Mouse (Mus musculus) ovary, postnatal 14 days (tissue): ENCODE measurements around the gene Ankrd1.

Source experiments
- DNase-seq: peaks from one replicate; pipeline ENCODE4 v3.0.0; 2022; ENCODE audit warnings: low spot score

Ankrd1 gene

DNA sequence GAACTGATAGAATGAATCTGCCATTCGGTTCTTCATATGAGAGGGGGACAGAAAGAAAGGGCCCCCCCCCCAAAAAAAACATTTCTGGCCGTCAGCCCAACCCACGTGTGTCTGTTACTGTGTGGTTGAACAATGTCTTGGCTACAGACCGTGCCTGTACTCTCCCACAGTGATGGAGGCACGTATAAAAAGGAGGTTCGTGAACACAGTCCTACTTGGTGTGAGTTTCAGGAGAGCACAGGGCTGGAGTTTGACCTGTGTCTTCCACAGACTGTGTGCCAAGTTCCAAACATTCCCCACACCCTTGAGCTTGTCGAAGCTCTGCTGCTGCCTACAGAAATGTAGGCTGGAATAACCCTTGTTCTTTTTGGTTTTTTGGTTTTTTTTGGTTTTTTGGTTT, 9.4 kb downstream of the Ankrd1 start:
- no peak for DNase-seq

- no peak for DNase-seq
Observed at GRCm38 (mm10) chr19:36109318-36109944, 10.5 kb downstream of the Ankrd1 start.

DNA sequence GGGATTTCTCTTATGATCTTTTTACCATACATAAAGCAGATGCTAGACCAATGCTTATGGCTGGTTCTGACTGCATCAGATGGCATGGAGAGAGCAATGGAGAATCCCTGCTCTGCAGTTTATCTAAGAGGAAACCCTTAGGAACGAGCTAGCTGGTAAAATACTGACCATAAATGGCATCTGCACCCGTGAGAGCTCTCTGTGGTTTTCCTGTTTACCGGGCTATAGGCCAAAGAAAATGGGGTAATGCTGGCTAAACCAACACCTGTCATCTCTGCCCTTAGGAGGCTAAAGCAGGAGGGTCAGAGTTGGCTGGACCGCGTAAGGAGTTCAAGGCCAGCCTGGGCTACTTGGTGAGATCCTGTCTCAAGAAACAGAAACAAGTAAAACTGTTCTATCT, 16.0 kb downstream of the Ankrd1 start:
- no peak for DNase-seq

DNA sequence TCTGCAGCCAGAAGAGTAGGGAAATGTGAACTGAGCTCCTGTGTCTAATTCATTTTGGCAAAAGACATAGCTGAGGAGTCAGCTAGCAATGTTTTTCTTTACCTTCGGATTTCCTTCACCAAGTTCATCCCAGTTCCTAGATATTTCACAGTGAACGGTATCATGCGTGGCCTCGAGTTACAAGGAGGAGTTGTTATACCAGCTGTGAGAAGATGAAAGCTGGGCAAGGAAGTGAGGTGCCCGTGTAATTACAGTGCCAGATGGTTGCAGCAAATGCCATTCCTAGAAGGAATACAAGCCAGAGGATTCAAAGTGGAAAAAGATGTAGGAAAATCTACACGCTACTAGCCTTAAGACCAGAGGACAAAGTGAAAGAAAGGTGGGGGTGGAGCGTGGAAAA, 21.0 kb downstream of the Ankrd1 start:
- no peak for DNase-seq

- DNase-seq: no peak
Observed at GRCm38 (mm10) chr19:36098265-36098664, 21.6 kb downstream of the Ankrd1 start.

GRCm38 (mm10) chr19:36097194-36097593, 22.7 kb downstream of the Ankrd1 start:
- DNase-seq: no peak

- DNase-seq: no peak
Observed at GRCm38 (mm10) chr19:36090781-36091180, 29.1 kb downstream of the Ankrd1 start.

DNA sequence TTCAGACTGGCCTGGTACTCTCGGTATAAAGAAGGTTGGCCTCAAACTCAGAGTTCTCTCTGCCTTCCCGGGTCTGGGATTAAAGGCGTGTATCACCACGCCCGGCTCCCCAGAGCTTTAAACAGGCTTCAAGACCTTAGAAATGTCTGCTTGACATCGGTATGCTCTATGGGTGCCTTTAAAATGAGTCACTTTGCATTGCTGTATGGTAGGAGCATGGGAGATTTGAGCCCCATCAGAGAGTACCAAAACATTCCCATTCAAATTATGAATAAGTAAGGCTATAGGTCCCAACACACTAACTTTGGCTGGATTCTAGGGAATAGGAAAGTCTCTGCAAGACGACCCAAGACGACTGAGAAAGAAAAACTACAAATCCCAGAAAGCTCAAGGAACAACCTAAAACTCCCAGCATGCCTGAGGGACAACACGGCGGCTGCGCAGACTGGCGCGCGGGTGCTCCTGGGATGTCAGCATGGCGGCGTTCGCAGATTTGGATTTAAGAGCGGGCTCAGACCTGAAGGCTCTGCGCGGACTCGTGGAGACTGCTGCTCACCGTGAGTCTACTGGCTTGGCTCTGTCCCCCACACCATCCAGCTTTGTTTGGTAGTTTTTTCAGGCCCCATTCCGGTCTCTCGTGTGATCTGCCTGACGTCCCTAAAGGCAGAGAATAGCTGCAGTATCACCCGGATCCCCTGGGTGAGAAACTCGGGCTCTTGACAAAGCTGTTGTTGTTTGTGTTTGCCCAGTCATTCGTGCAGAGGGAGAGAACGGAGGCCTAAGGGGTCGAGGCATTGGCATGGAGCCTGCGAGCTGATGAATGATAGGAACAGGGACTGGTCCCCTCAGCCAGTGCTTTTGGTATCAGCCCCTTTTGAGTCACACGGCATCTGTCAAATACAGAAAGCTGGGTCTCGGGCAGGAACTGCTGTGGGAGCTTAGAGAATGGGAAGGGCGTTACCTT, 36.4 kb downstream of the Ankrd1 start, which contains the start of gene Rpp30:
Gene Rpp30, plus strand, starts transcription at position 455 of the 964 bp plus-strand sequence.
- peak; percentile 60 for DNase-seq

DNA sequence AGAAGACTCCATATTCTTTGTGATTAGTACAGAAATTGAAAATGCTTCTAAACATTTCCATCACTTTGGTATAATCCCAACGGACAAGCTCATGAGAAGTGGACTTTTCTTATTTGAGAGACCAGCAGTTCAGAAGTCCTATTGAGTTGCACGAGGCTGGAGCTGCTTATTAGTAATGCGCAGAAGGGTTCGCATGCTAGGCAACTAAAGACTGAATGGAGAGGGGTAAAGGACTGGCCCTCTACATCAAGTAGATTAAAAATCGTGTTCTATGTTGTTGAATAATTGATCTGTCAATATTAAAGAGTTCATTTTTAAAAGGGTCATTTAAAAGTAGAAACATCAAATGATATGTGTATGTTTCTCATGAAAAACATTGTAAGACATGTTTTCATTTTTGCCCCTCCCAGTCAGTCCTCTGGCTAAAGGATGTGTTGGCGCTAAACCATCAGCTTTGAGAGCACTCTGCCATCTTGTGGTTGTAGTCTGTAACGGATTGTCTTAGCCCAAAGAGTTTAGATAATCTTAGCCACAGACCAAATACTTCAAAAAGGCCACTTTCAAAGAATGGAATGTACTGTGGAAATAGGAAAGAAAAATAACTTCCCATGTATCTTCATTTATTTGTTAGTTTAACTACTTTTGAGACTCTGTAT, 37.2 kb downstream of the Ankrd1 start:
- peak; percentile 10 for DNase-seq

GRCm38 (mm10) chr19:36062801-36063529, 56.9 kb downstream of the Ankrd1 start:
- DNase-seq: no peak
